Mouse (Mus musculus) stomach, embryonic 15.5 days (tissue): ENCODE data around the gene Galnt17. TPM values are rescaled to one million over a fixed set of nuclear protein-coding genes. Genes with fewer than 3 reads are reported as not detected.

Source experiments
- ATAC-seq: fragments of 200-750 bp; cut with Nextera tagmentation; 2 replicates; pipeline ENCODE4 v1.8.0; 2017; ENCODE audit warnings: low read depth, moderate number of reproducible peaks, moderate TSS enrichment; ENCODE audit not compliant: insufficient read depth, low FRiP score
- H3K27ac ChIP-seq: fragments of 300-500 bp; sonication (generic); 2 replicates; pipeline ENCODE4 v1.5.1; 2015; ENCODE audit warnings: mild to moderate bottlenecking, inconsistent platforms
- H3K27me3 ChIP-seq: fragments of 300-500 bp; sonication (generic); replicated peaks from 2 replicates; pipeline ENCODE4 v1.6.1; 2015; ENCODE audit warnings: inconsistent platforms
- H3K36me3 ChIP-seq: fragments of 300-500 bp; sonication (generic); 2 replicates; pipeline ENCODE4 v1.6.1; 2015; ENCODE audit warnings: inconsistent platforms
- H3K4me1 ChIP-seq: fragments of 300-500 bp; sonication (generic); 2 replicates; pipeline ENCODE4 v1.6.1; 2015; ENCODE audit warnings: inconsistent platforms
- H3K4me2 ChIP-seq: fragments of 300-500 bp; sonication (generic); 2 replicates; pipeline ENCODE4 v1.6.1; 2015; ENCODE audit warnings: mild to moderate bottlenecking, inconsistent platforms
- H3K4me3 ChIP-seq: fragments of 300-500 bp; sonication (generic); replicated peaks from 2 replicates; pipeline ENCODE4 v1.5.1; 2015; ENCODE audit warnings: inconsistent platforms
- H3K9ac ChIP-seq: fragments of 300-500 bp; sonication (generic); 2 replicates; pipeline ENCODE4 v1.6.1; 2015; ENCODE audit warnings: inconsistent platforms
- H3K9me3 ChIP-seq: fragments of 300-500 bp; sonication (generic); 2 replicates; pipeline ENCODE4 v1.6.1; 2016; ENCODE audit warnings: inconsistent platforms
- WGBS: fragments of 180-500 bp; shearing (Covaris S2); methylation state at CpG from one replicate; pipeline ENCODE4 v1.1.7; 2015; 5-methylcytosine and 5-hydroxymethylcytosine counted together
- polyA plus RNA-seq: library from polyadenylated mRNA; unstranded; fragments of >200 nt; fragmentation: Nextera tagmentation; extraction: Ambion mirVana; gene quantifications from 2 replicates; pipeline ENCODE4 v1.2.1, GENCODE M21; 2015

Gene Galnt17
- polyA plus RNA-seq, 1 experiment from 2014 or later, result 1.6 TPM

DNA sequence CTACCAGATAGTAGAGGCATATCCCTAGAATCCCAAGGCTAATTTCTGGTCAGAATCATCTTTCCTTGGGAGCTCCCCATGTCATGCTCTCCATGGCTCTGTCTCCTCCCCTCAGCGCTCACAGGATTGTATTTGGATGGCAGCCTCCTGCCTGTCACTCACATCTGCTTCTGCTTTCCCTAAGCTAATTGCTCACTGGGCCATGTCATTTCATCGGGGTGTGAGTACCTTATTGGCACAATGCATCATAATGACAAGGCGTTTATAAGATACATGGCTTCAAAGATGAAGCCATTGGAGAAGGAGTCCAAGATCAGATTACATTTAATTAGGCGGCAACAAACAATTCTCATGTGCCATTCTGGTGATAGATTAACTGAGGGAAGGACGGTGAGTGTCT is 416.6 kb downstream of the Galnt17 start:
- H3K9me3 ChIP-seq, result no peaks in the 10 kb centered on the region
- no peak for ATAC-seq
- H3K4me2 ChIP-seq, result no peak overlapping the region
- WGBS, result 49% methylated on average over 5 of the region's 5 CpGs
- no peaks in the 10 kb centered on the region for H3K27me3 ChIP-seq
- no peaks in the 10 kb centered on the region for H3K36me3 ChIP-seq
- H3K4me3 ChIP-seq, result no peak overlapping the region
- no peak overlapping the region for H3K9ac ChIP-seq
- H3K27ac ChIP-seq, result no peak overlapping the region
- H3K4me1 ChIP-seq, result no peaks in the 10 kb centered on the region

- H3K27me3 ChIP-seq, result no peaks in the 10 kb centered on the region
- H3K27ac ChIP-seq, result no peak overlapping the region
- no peaks in the 10 kb centered on the region for H3K36me3 ChIP-seq
- no peaks in the 10 kb centered on the region for H3K9me3 ChIP-seq
- no peak overlapping the region for H3K4me3 ChIP-seq
- 70% methylated on average over 5 of the region's 5 CpGs for WGBS
- H3K9ac ChIP-seq, result no peak overlapping the region
- no peak overlapping the region for H3K4me2 ChIP-seq
- ATAC-seq, result no peak
- H3K4me1 ChIP-seq, result no peaks in the 10 kb centered on the region
Observed at GRCm38 (mm10) chr5:130880331-130880730, 428.0 kb downstream of the Galnt17 start.

GRCm38 (mm10) chr5:130875391-130875790 is 432.9 kb downstream of the Galnt17 start:
- ATAC-seq, result no peak
- WGBS, result 87% methylated on average over 3 of the region's 3 CpGs

DNA sequence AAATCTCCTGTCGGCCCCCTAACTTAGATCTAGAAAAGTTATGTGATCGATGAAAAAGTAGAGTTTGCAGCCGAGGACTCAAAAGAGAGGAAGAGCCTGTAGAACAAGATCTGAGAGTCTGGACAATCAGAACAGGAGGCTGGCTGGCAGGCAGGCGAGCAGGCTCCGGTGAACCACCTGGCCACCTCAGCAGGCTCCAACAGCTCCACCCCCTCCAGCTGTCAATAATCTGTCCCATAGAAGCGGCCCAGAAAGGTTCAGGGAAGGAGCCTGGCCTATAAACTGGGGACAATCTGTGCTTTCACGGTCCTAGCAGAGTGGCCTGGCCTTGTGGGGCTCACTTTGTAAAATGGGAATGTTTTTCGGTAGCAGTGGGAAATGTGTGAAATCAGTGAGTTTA is 437.2 kb downstream of the Galnt17 start:
- H3K27me3 ChIP-seq, result no peaks in the 10 kb centered on the region
- WGBS, result 46% methylated on average over 8 of the region's 8 CpGs
- no peaks in the 10 kb centered on the region for H3K9me3 ChIP-seq
- ATAC-seq, result no peak
- no peak overlapping the region for H3K27ac ChIP-seq
- no peaks in the 10 kb centered on the region for H3K36me3 ChIP-seq
- H3K4me2 ChIP-seq, result no peak overlapping the region
- H3K4me3 ChIP-seq, result no peak overlapping the region
- no peak overlapping the region for H3K9ac ChIP-seq
- H3K4me1 ChIP-seq, result no peaks in the 10 kb centered on the region

More at GRCm38 (mm10) chr5:130875391-130875790, 432.9 kb downstream of the Galnt17 start:
- Histone ChIP-seq H3K27ac (no peak overlapping the region), H3K9me3 (no peaks in the 10 kb centered on the region), H3K27me3 (no peaks in the 10 kb centered on the region), H3K4me1 (no peaks in the 10 kb centered on the region), H3K9ac (no peak overlapping the region), H3K4me2 (no peak overlapping the region), H3K4me3 (no peak overlapping the region), H3K36me3 (no peaks in the 10 kb centered on the region)

DNA sequence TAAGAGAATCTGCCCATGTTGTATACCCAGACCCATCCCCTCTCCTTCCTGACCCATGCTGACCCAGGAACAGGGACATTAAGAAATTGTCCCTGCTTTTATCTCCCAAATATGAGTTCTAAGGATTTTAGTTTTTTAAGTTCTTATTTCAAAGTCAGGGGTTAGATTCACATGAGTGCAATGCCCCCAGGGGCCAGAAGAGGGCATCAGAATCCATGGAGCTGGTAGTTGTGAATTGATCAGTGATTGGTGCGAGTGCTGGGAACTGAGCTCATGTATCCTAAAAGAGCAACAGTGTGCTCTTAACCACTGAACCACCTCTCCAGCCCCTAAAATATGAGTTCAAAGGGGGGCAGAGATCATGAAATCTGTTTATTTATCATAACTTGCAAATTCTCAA is 438.4 kb downstream of the Galnt17 start:
- Histone ChIP-seq H3K9me3 (no peaks in the 10 kb centered on the region), H3K27me3 (no peaks in the 10 kb centered on the region), H3K36me3 (no peaks in the 10 kb centered on the region), H3K4me1 (no peaks in the 10 kb centered on the region), H3K4me2 (no peak overlapping the region), H3K4me3 (no peak overlapping the region), H3K27ac (no peak overlapping the region), H3K9ac (no peak overlapping the region)
- ATAC-seq, result no peak
- WGBS, result 78% methylated on average over 1 of the region's 1 CpGs

GRCm38 (mm10) chr5:130862302-130862701 is 446.0 kb downstream of the Galnt17 start:
- ATAC-seq, result no peak
- 61% methylated on average over 5 of the region's 5 CpGs for WGBS
- Histone ChIP-seq H3K36me3 (no peaks in the 10 kb centered on the region), H3K4me2 (no peak overlapping the region), H3K27me3 (no peaks in the 10 kb centered on the region), H3K27ac (no peak overlapping the region), H3K9me3 (no peaks in the 10 kb centered on the region), H3K9ac (no peak overlapping the region), H3K4me1 (no peaks in the 10 kb centered on the region), H3K4me3 (no peak overlapping the region)

DNA sequence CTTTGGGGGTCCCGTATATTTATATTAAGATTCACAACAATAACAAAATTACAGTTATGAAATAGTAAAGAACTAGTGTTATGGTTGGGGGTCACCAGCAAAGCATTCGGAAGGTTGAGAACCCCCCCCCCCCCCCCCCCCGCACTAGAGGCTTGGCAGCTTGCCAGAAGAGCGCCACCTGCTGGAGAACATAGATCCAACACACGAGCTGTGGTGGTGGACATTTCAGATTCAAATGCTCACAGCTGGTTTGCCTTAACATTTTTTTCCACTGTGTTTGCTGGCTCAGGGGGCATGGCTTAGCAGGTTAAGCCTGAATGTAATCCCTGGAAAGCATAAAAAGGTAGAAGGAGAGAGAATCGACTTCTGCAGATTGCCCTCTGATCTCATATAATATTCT is 448.6 kb downstream of the Galnt17 start:
- Histone ChIP-seq H3K9me3 (no peaks in the 10 kb centered on the region), H3K27ac (no peak overlapping the region), H3K4me1 (no peaks in the 10 kb centered on the region), H3K36me3 (no peaks in the 10 kb centered on the region), H3K27me3 (no peaks in the 10 kb centered on the region), H3K9ac (no peak overlapping the region), H3K4me2 (no peak overlapping the region), H3K4me3 (no peak overlapping the region)
- ATAC-seq, result no peak
- WGBS, result 43% methylated on average over 5 of the region's 6 CpGs

GRCm38 (mm10) chr5:130858706-130859105 is 449.6 kb downstream of the Galnt17 start:
- no peak overlapping the region for H3K4me3 ChIP-seq
- H3K9me3 ChIP-seq, result no peaks in the 10 kb centered on the region
- no peak for ATAC-seq
- no peaks in the 10 kb centered on the region for H3K27me3 ChIP-seq
- H3K27ac ChIP-seq, result no peak overlapping the region
- 66% methylated on average over 3 of the region's 3 CpGs for WGBS
- H3K9ac ChIP-seq, result no peak overlapping the region
- H3K4me2 ChIP-seq, result no peak overlapping the region
- no peaks in the 10 kb centered on the region for H3K36me3 ChIP-seq
- H3K4me1 ChIP-seq, result no peaks in the 10 kb centered on the region

GRCm38 (mm10) chr5:130858148-130858547 is 450.1 kb downstream of the Galnt17 start:
- Histone ChIP-seq H3K9me3 (no peaks in the 10 kb centered on the region), H3K27me3 (no peaks in the 10 kb centered on the region), H3K9ac (no peak overlapping the region), H3K4me2 (no peak overlapping the region), H3K4me3 (no peak overlapping the region), H3K36me3 (no peaks in the 10 kb centered on the region), H3K27ac (no peak overlapping the region), H3K4me1 (no peaks in the 10 kb centered on the region)
- no peak for ATAC-seq
- WGBS, result 23% methylated on average over 8 of the region's 8 CpGs

DNA sequence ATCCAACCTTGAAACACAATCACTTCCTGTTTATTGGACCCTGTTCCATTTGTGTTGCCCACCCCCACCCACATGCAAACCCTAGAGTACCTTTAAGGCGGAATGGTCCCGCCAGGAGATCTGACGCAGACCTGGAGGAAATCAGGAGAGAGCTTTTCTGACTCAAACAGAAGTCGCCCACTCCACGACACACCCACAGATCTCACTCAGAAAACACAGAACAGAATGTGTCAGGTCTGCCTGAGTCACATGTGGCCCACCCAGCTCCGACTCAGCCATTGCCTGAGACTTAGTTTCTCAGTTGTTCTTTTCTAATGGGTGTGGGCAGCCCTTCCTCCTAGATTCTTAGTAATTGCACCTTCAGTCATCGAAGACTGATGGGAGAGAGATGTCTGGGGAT is 453.9 kb downstream of the Galnt17 start:
- WGBS, result 75% methylated on average over 7 of the region's 7 CpGs
- no peak overlapping the region for H3K4me2 ChIP-seq
- no peak overlapping the region for H3K4me3 ChIP-seq
- no peak overlapping the region for H3K9ac ChIP-seq
- H3K27me3 ChIP-seq, result no peaks in the 10 kb centered on the region
- ATAC-seq, result no peak
- no peaks in the 10 kb centered on the region for H3K9me3 ChIP-seq
- H3K36me3 ChIP-seq, result no peaks in the 10 kb centered on the region
- H3K27ac ChIP-seq, result no peak overlapping the region
- H3K4me1 ChIP-seq, result no peaks in the 10 kb centered on the region

- no peak for ATAC-seq
- no peak overlapping the region for H3K9ac ChIP-seq
- no peak overlapping the region for H3K27ac ChIP-seq
Observed at GRCm38 (mm10) chr5:130853371-130853770, 454.9 kb downstream of the Galnt17 start.

GRCm38 (mm10) chr5:130852182-130852581 is 456.1 kb downstream of the Galnt17 start:
- Histone ChIP-seq H3K4me3 (no peak overlapping the region), H3K9ac (no peak overlapping the region), H3K4me2 (peak overlapping the region; percentile 27; the same call in 1 of the 2 replicates), H3K36me3 (no peaks in the 10 kb centered on the region), H3K9me3 (no peaks in the 10 kb centered on the region), H3K27me3 (no peaks in the 10 kb centered on the region), H3K27ac (no peak overlapping the region), H3K4me1 (no peaks in the 10 kb centered on the region)
- WGBS, result 16% methylated on average over 9 of the region's 11 CpGs
- ATAC-seq, result no peak

More at GRCm38 (mm10) chr5:130853371-130853770, 454.9 kb downstream of the Galnt17 start:
- WGBS, result 0% methylated on average over 10 of the region's 10 CpGs
- Histone ChIP-seq H3K4me3 (no peak overlapping the region), H3K27me3 (no peaks in the 10 kb centered on the region), H3K9me3 (no peaks in the 10 kb centered on the region), H3K4me1 (no peaks in the 10 kb centered on the region), H3K36me3 (no peaks in the 10 kb centered on the region), H3K4me2 (no peak overlapping the region)

GRCm38 (mm10) chr5:130849610-130850009 is 458.7 kb downstream of the Galnt17 start:
- no peak overlapping the region for H3K9ac ChIP-seq
- H3K4me2 ChIP-seq, result no peak overlapping the region
- H3K36me3 ChIP-seq, result no peaks in the 10 kb centered on the region
- H3K4me3 ChIP-seq, result no peak overlapping the region
- H3K9me3 ChIP-seq, result no peaks in the 10 kb centered on the region
- no peaks in the 10 kb centered on the region for H3K4me1 ChIP-seq
- H3K27me3 ChIP-seq, result no peaks in the 10 kb centered on the region
- H3K27ac ChIP-seq, result no peak overlapping the region
- WGBS, result 60% methylated on average over 4 of the region's 4 CpGs
- ATAC-seq, result no peak
